Mouse (Mus musculus): ENCODE data around the gene Clasrp.

Clasrp gene

GRCm38 (mm10) chr7:19603849-19604605, at the start of gene Clasrp:
Clasrp (minus strand) TSS chr7:19604486.
- peak; percentile 100 for DNase-seq

DNA sequence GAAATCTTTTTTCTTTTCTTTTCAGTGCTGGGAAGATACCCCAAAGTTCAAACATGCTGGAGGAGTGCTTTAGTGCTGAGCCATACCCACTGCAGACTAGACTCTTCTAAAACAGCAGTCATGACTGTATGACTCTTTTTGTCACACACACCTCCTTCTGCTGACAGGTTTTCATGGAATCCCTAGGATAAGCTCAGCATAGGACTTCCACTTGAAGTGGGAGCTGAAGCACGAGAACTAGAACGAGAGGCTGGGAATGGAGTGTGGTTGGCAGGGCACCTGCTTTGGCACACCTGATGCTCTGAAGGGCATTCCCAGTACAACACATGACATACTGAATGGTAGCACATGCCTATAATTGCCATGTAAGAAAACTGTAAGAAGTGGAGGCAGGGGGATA, 48.3 kb upstream of the Clasrp start:
- DNase-seq = peak; percentile 98

- DNase-seq = no peak
Measured at GRCm38 (mm10) chr7:19651063-19651786, 46.9 kb upstream of the Clasrp start.

DNA sequence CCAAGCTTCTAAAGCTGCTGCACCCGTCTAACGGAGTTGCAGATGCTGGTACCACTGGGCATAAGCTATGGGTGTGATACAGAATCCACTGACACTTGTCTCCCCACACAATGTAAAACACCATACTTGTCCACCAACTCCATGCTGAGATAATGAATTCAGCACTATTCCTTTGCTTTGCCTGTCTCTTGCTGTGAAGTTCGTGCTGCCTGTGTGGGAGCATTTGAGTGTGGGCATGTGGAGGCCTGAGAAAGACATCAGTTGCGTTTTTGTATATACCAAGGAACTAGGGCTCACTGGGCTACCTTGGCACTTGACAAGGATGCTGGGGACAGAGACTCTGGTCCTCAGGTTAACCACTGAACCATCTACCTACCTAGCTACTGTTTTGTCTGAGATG, 36.9 kb upstream of the Clasrp start:
- DNase-seq = no peak

- DNase-seq = peak; percentile 93
Measured at GRCm38 (mm10) chr7:19635074-19635827, 31.0 kb upstream of the Clasrp start.

DNA sequence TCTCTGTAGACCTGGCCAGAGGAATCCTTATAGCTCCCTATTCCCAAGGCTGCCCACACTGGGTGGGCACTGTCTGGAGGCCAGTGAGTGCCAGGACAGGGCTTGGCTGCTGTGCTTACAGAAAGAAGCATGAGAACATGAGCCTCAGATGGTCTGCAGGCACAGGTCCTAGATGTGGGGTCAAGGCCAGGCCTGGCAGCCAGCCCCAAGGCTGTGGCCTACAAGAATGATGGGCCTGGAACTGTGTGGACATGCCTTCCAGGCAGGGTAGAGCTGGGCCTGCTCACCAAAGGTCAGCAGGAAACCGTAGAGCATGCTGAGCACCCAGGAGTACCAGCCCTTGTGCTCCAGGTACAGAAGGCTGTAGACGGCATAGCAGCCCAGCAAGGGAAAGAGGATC, 30.3 kb upstream of the Clasrp start:
- DNase-seq = no peak

DNA sequence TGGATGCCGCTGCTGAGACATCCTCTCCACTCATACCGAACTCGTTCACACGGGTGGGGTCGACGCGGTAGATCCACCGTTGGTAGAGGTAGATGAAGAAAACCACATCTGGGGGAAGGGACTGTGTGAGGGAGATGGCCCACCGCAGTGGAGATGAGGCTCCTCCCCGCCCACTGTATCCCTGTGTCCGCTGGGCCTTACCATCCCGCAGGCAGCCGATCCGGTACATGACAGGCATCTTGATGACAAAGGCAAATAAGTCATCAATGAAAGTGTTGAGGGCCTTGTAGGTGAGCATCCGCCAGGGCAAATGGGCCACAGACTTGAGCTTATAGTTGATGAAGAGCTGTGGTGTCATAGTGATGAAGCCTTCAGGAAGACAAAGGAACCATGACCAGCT, 29.6 kb upstream of the Clasrp start:
- DNase-seq = peak; percentile 91

DNA sequence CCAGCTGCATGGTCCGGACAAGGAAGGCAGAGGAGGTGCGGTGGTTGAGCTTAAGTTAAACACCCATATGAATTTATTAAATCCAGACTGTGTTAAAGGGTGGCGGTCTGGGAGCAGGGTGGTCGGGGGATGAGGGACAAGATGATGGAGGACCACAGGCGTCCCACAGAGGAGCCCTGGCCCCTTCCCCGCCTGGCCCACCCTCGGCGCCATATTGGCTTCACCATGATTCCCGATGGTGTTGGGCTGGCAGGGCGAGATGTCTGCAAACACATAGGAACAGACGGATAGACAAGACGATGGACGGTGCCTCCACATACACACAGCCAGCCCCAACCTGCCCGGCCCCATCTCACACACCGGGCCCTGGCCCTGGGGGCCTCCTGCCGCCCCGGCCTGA, 28.9 kb upstream of the Clasrp start:
- peak; percentile 91 for DNase-seq

- no peak for DNase-seq
Measured at GRCm38 (mm10) chr7:19632720-19633119, 28.4 kb upstream of the Clasrp start.

GRCm38 (mm10) chr7:19632275-19632674, 28.0 kb upstream of the Clasrp start:
- DNase-seq = no peak

DNA sequence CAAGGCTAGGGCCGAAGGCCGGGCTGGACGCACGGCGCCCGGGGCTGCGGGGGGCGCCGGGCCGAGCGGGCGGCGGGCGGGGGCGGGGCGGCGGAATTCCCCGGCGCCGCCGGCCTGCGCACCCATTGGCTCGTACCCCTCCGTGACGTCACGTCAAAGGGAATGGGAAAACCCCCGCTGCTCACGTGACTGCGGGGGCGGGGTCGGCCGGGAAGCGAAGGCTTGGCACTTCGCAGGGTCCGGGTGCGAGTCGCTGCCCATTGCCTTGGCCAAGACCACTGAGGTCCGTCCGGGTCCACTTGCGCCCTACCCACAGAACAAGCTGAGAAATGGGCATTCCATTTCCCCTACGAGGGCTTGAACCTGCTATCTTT, 25.1 kb upstream of the Clasrp start, which contains the start of gene Relb:
Relb (minus strand) TSS at position 78 of the 374 bp plus-strand sequence.
- DNase-seq = peak; percentile 99

- DNase-seq = peak; percentile 100
Measured at GRCm38 (mm10) chr7:19628536-19629360, 24.5 kb upstream of the Clasrp start.

DNA sequence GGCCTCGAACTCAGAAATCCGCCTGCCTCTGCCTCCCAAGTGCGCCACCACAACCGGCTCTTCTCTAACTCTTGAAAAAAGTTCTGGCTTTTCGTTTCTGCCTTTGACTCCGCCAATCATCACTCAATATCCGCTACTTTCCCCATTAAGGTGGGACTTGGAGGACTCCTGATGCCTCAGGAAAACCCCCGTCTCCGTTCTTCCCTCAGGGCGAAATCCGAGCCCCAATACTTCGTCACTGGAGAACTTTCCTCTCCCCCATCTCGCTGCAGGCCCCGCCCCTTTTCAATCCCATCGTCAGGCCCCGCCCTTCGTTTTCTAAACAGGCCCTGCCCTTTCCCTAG, 23.9 kb upstream of the Clasrp start:
- no peak for DNase-seq

DNA sequence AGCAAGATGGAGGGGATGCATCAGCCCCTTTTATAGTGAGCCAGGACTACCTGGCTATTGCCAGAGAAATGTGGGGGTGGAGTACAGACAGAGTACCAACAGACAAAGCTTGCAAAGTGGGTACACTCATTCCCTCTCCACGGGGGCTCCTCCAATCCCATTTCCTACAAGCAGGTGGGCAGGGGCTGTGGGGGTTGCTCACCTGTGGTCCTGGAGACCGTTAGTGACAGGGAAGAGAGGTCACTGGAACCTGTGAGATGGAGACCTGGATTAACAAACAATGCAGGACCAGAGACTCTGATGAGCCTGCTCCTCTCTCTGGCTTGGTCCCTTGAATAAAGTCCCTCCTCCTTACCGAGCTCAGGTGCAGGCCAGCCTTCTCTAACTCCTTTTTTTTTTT, 23.4 kb upstream of the Clasrp start:
- peak; percentile 95 for DNase-seq

GRCm38 (mm10) chr7:19623433-19623832, 19.1 kb upstream of the Clasrp start:
- DNase-seq = no peak

DNA sequence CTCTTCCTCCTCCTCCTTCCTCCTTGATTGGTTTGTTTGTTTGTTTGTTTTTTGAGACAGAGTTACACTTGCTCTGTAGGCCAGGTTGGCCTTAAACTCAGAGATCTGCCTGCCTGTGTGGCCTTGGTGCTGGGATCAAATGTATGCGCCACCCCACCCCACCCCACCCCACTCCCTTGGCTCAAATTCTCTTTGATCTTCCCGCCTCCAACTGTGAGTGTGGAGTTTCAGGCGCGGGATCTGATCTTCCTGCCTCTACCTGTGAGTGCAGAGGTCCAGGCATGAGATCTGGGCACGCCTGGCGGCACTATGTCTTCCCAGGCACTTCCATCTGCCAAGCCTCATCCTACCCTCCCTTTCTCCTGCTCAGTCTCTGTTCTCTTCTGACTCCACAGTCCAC, 18.0 kb upstream of the Clasrp start:
- no peak for DNase-seq

DNA sequence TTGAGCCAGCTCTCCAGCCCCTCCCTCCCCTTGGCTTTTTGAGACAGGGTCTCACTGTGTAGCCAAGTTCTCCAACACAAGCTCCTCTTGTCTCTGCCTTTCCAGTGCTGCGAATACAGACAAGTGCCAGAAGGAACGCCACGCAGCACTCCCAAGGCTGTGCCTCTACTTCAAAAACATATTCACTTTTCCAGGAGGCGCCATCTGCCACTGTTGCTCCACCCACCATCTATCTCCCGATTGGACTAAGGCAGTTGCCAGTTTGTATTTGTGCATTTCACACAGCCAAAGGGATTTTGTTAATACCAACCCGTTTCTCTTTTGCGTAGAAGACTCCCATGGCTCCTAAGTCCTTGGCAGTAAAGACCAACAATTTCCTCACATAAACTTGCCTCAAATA, 16.5 kb upstream of the Clasrp start:
- DNase-seq = no peak

DNA sequence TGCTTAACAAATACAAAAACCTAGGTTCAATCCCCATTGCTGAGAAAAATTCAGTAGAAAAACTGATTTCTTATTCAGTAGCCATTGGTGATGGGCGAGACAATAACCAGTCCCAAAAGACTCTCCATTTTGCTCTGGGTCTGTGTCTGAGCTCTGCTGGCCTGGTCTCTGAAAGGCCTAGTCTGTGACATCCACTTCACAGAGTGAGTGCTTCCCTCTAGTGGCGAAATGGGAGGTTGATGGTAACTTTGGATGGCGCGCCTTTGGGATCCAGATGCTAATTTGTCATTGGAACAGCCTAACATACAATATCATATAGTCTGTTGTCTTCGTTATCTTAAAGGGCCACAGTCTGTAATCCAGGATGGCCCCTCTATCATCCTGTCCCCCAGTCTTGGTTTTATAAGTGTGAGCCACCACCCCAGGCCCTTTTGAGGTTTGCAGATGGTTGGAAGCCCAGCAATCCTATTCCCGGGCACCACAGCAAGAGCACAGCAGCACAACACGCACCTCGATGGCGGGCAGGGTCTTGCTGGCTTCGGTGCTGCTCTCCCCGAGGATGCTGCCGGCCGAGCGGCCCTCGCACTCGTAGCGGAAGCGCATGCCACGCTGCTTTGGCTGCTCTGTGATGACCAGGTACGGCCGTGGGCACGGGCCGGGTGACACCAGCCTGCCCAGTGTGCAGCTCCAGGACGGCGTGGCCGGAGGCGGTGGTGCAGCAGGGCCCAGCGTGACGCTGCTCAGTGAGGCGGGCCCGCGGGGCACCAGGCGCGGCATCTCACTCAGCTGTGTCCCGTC, 14.9 kb upstream of the Clasrp start:
- peak; percentile 95 for DNase-seq

DNA sequence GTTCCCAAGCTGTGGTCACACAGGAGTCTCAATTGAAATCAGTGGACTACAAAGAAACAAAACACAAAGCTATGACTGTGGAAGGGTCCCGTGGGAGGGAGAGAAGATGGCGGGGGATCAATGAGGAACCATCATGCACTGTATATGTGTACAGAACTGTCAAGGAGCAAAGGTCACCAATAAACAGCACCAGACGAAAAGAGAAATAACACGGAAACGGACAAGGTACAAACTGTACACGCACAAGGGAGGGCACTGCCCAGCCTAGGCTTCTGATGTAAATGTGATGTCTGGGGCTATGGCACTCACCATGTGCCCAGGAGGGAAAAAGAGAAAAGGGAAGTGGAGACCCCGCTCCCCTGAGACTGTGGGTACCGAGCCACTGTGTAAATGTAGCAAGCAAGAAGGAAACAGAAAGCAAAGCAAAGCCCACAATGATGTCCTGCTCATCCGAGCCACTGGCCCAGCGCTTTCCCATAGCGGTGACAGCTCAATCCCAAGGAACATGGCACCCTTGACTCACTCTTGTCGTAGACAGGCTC, 10.8 kb upstream of the Clasrp start:
- no peak for DNase-seq

- no peak for DNase-seq
Measured at GRCm38 (mm10) chr7:19610969-19611368, 6.7 kb upstream of the Clasrp start.

GRCm38 (mm10) chr7:19609641-19610332, 5.5 kb upstream of the Clasrp start:
- no peak for DNase-seq

Data from heart, adult 11 months (tissue).